Mouse (Mus musculus): Measurements from ENCODE around the gene Unc13d. TPM values are rescaled to one million over a fixed set of nuclear protein-coding genes. Genes with fewer than 3 reads are reported as not detected.
A peak's percentile ranks its signal among the peaks of the same experiment; 100 is the strongest.

The Unc13d gene
- polyA plus RNA-seq, 1 experiment from 2014 or later = 1.3 TPM

DNA sequence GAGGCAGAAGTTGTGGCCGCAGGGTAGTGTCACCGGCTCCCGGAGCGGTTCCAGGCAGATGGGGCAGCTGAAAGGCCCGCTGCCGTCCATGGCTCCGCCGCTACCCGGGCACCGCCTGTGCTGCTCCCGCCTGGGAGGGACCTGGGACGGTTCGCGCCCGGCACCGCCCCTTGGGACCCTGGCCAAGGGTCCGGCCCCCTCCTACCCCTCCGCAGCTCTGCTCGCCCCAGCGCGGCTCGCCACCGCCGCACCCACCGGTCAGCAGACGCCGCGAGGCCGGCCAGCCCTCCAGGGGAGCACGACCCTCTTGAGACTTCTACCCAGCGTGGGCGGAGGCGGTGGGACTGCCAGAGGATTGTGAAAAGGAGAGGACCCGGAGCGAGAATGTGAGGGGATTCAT is 32.4 kb upstream of the Unc13d start:
- 4% methylated on average over 22 of the region's 35 CpGs for WGBS
- H3K4me1 ChIP-seq (replicated peaks; ENCODE audit: control insufficient read depth, insufficient read depth, low read length) = peaks cover 8% of the 10 kb centered on the region
- peaks cover 54% of the 10 kb centered on the region for H3K27me3 ChIP-seq (ENCODE audit: control insufficient read depth, insufficient read depth, low read length)
- peak overlapping the region; percentile 25 for H3K4me2 ChIP-seq (replicated peaks; ENCODE audit: low read depth, low read length)
- no peak overlapping the region for H3K9ac ChIP-seq (ENCODE audit: low read depth, low read length)
- H3K4me3 ChIP-seq (ENCODE audit: low read depth, low read length) = peak overlapping the region; percentile 21
- DNase-seq (ENCODE audit: low spot score) = peak; percentile 34
- no peaks in the 10 kb centered on the region for H3K36me3 ChIP-seq (ENCODE audit: control insufficient read depth, insufficient read depth, low read length)
- ATAC-seq (ENCODE audit: low FRiP score) = no peak
- H3K27ac ChIP-seq (ENCODE audit: low read depth, low read length) = no peak overlapping the region
- no peaks in the 10 kb centered on the region for H3K9me3 ChIP-seq (ENCODE audit: control insufficient read depth, low read length)

DNA sequence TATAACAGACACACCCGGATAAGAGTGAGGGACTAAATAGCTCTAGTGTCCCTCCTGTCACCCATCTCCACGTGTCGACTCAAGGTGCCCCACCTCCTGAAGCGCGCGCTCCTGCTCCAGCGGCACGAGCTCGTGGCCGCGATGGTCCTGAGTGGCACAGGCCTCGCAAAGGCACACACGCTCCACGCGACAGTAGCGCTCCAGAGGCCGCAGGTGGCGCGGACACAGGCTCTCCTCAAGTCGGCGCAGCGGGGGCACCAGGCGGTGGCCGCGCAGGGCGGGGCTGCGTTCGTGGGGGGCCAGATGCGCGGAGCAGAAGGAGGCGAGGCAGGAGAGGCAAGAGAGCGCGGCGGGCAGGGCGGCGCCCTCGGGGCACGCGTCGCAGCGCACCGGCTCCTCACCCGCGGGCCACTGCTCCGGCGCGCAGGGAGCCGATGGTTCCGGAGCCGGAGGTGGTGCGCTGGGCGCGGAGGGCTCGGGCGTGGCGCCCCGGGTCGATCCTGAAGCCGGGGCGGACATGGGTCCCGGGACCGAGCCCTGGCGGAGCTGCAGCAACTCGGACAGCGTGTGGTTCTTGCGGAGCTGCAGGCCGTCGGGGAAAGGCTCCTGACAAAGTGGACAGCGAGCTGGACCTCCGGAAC is 31.8 kb upstream of the Unc13d start:
- ATAC-seq (ENCODE audit: low FRiP score) = no peak
- peak overlapping the region; percentile 21 for H3K4me3 ChIP-seq (ENCODE audit: low read depth, low read length)
- DNase-seq (ENCODE audit: low spot score) = peak; percentile 55
- no peaks in the 10 kb centered on the region for H3K9me3 ChIP-seq (ENCODE audit: control insufficient read depth, low read length)
- 3% methylated on average over 66 of the region's 70 CpGs for WGBS
- no peak overlapping the region for H3K9ac ChIP-seq (ENCODE audit: low read depth, low read length)
- peaks cover 54% of the 10 kb centered on the region for H3K27me3 ChIP-seq (ENCODE audit: control insufficient read depth, insufficient read depth, low read length)
- H3K27ac ChIP-seq (ENCODE audit: low read depth, low read length) = no peak overlapping the region
- peak overlapping the region; percentile 25 for H3K4me2 ChIP-seq (replicated peaks; ENCODE audit: low read depth, low read length)
- no peaks in the 10 kb centered on the region for H3K36me3 ChIP-seq (ENCODE audit: control insufficient read depth, insufficient read depth, low read length)
- peaks cover 8% of the 10 kb centered on the region for H3K4me1 ChIP-seq (replicated peaks; ENCODE audit: control insufficient read depth, insufficient read depth, low read length)

DNA sequence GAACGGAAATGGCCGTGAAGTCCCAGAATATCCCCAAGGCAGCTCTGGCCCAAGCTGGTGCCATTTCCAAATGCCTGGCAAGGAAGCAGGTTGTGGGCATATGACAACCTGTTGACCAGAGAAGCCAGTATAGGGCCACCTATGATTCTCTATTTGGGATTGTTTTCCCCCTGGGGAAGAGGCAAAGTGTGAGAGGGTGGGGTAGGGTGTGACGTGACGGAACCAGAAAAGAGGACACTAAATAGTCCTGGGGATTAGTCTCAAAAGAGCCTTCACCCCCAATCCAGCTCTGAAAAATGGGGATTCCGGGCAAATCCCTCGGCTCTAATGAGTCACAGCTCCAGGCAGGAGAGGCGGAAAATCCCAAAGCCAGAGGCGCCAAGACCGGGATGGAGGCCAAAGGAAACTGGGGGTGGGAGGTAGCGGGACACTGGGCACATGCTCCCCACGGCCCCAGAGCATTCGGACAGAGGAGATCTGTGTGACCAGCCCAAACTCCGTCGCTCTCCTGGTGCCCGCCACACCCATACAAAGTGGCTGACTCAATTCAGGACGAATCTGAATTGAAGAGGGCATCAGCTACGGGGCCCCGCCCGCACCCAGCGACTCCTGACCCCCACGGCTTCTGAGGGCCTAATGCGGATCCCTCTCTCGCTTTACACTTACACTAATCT is 30.8 kb upstream of the Unc13d start:
- no peaks in the 10 kb centered on the region for H3K9me3 ChIP-seq (ENCODE audit: control insufficient read depth, low read length)
- peaks cover 54% of the 10 kb centered on the region for H3K27me3 ChIP-seq (ENCODE audit: control insufficient read depth, insufficient read depth, low read length)
- 6% methylated on average over 23 of the region's 23 CpGs for WGBS
- no peak overlapping the region for H3K9ac ChIP-seq (ENCODE audit: low read depth, low read length)
- no peak for ATAC-seq (ENCODE audit: low FRiP score)
- H3K27ac ChIP-seq (ENCODE audit: low read depth, low read length) = no peak overlapping the region
- DNase-seq (ENCODE audit: low spot score) = peak; percentile 38
- H3K36me3 ChIP-seq (ENCODE audit: control insufficient read depth, insufficient read depth, low read length) = no peaks in the 10 kb centered on the region
- H3K4me1 ChIP-seq (replicated peaks; ENCODE audit: control insufficient read depth, insufficient read depth, low read length) = peaks cover 10% of the 10 kb centered on the region
- no peak overlapping the region for H3K4me2 ChIP-seq (replicated peaks; ENCODE audit: low read depth, low read length)
- H3K4me3 ChIP-seq (ENCODE audit: low read depth, low read length) = no peak overlapping the region

DNA sequence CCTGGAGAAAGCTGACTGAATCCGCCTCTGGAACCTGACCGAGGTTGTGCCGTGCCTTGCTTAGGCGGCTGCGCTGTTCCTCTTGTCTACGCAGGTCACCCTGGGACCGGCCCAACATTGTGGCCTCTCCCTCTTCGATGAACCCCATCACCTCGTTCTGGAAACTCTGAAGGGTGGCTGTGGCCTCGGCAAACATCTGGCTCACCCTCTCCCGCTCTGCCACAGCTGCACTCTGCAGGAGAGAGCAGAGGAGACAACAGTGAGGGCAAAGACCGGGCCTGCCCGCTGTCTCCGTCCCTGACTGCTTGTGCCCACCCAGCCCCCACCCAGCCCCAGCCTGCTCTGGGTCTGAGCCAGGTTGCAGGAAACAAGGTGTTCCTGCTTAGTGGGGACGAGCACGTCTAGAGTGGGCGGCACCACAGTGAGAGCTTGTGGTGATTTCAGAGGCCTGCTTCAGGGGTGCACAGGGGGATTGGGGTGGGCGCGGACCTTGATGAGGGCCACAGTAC is 30.1 kb upstream of the Unc13d start:
- Histone ChIP-seq H3K9ac (ENCODE audit: low read depth, low read length) (no peak overlapping the region), H3K4me3 (ENCODE audit: low read depth, low read length) (no peak overlapping the region), H3K27ac (ENCODE audit: low read depth, low read length) (no peak overlapping the region), H3K27me3 (ENCODE audit: control insufficient read depth, insufficient read depth, low read length) (peaks cover 54% of the 10 kb centered on the region), H3K36me3 (ENCODE audit: control insufficient read depth, insufficient read depth, low read length) (no peaks in the 10 kb centered on the region), H3K4me2 (replicated peaks; ENCODE audit: low read depth, low read length) (no peak overlapping the region), H3K4me1 (replicated peaks; ENCODE audit: control insufficient read depth, insufficient read depth, low read length) (peaks cover 13% of the 10 kb centered on the region), H3K9me3 (ENCODE audit: control insufficient read depth, low read length) (no peaks in the 10 kb centered on the region)
- ATAC-seq (ENCODE audit: low FRiP score) = no peak
- DNase-seq (ENCODE audit: low spot score) = peak; percentile 41
- 7% methylated on average over 19 of the region's 19 CpGs for WGBS

DNA sequence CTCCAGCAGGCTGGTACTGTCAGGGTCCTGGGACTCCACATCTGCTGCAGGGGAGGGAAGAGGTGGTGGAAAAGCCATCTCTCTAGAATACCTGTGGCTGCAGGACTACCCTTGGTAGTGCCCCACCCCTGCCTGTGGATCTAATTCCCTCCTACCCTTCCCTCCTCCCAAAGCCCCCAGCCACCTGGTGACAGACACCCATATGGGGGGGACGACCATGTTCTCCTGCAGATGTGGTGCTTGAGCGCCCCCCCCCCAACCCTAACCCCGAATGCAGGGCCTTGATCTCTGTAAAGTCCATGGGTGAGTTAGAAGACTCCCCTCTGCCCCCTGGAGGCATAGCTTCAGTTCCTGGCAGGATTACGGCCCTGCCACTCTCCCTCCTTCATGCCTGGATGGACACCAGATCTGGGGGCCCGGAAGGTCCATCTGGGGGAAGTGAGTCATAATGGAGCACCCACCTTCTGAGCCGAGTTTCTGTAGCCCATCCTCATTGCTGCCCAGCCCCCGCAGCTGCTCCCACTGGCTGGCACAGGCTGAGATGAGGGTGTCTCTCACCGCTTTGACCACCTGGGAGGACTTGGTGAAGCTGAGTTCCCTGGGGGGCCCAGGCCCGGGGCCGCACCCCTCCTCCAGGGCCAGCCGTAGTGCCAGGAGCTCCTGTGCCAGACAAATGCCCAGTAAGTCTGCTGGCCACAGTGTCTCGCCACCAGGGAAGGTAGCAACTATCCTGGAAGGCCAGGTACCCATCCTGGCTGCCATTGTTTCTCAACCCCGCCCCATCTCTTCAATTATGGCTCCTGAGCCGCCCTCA is 29.4 kb upstream of the Unc13d start:
- Histone ChIP-seq H3K27me3 (ENCODE audit: control insufficient read depth, insufficient read depth, low read length) (peaks cover 54% of the 10 kb centered on the region), H3K27ac (ENCODE audit: low read depth, low read length) (no peak overlapping the region), H3K4me1 (replicated peaks; ENCODE audit: control insufficient read depth, insufficient read depth, low read length) (peaks cover 15% of the 10 kb centered on the region), H3K4me3 (ENCODE audit: low read depth, low read length) (no peak overlapping the region), H3K9me3 (ENCODE audit: control insufficient read depth, low read length) (no peaks in the 10 kb centered on the region), H3K9ac (ENCODE audit: low read depth, low read length) (no peak overlapping the region), H3K4me2 (replicated peaks; ENCODE audit: low read depth, low read length) (no peak overlapping the region), H3K36me3 (ENCODE audit: control insufficient read depth, insufficient read depth, low read length) (no peaks in the 10 kb centered on the region)
- 18% methylated on average over 14 of the region's 14 CpGs for WGBS
- ATAC-seq (ENCODE audit: low FRiP score) = no peak
- DNase-seq (ENCODE audit: low spot score) = no peak

DNA sequence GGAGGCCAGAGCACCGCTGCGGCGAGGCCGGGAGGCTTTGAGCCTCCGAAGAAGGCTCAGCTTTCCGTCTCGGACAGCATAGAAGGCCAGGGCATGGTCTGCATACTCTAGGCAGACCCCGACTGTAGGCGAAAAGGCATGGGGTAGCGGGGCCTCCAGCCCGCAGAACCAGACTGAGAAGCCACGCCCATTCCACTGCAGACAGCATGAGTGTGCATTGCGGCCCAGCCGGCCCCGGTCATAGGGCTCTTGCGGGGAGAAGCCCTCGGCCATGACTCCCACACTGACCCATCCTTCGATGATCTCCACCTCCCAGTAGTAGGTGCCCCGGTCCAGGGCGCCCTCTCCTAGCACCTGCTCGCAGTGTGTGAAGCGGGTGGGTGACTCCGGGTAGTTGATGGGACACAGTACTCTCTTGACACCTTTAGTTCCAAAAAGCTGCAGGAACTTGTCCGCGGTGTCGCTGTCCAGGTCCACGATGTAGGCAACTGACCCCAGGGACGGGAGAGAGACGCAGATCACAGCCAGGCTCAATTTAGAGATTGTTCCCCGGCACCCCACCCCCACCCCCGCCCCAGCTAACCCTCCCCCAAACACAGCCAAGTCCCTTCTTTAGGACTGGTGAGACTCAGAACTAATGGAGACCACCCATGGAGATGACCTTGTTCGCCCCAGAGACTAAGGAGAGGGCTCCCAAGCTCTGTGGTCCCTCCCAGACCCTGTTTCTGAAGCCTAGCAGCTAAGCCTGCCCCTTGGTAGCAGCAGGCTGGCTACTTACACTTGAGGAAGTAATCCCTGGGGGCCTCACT is 28.6 kb upstream of the Unc13d start:
- H3K9me3 ChIP-seq (ENCODE audit: control insufficient read depth, low read length) = no peaks in the 10 kb centered on the region
- H3K27ac ChIP-seq (ENCODE audit: low read depth, low read length) = no peak overlapping the region
- peaks cover 49% of the 10 kb centered on the region for H3K27me3 ChIP-seq (ENCODE audit: control insufficient read depth, insufficient read depth, low read length)
- H3K4me3 ChIP-seq (ENCODE audit: low read depth, low read length) = no peak overlapping the region
- no peaks in the 10 kb centered on the region for H3K36me3 ChIP-seq (ENCODE audit: control insufficient read depth, insufficient read depth, low read length)
- H3K4me2 ChIP-seq (replicated peaks; ENCODE audit: low read depth, low read length) = peak overlapping the region; percentile 29
- 25% methylated on average over 32 of the region's 32 CpGs for WGBS
- H3K9ac ChIP-seq (ENCODE audit: low read depth, low read length) = 0 out of 2 replicates have a peak overlapping the region, but pooled peaks have one; percentile 19
- ATAC-seq (ENCODE audit: low FRiP score) (peak; percentile 36; the same call in 1 of the 2 replicates), DNase-seq (ENCODE audit: low spot score) (peak; percentile 52)
- H3K4me1 ChIP-seq (replicated peaks; ENCODE audit: control insufficient read depth, insufficient read depth, low read length) = peaks cover 18% of the 10 kb centered on the region

DNA sequence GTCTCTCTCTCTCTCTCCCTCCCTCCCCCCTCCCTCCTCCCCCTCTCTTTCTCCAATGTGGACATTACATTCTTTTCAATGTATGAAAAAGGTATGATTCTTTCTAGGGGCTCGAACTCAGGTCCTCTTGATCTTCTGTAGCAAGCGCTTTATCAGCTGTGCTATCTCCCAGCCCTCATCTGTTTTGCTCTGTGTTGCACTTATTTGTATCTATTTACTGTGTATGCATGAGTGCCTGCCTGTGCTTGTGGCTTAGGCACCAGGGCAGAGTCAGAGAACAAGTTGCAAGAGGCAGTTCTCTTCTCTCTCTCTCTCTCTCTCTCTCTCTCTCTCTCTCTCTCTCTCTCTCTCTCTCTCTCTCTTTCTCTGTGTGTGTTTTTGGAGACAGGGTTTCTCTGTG is 27.3 kb upstream of the Unc13d start:
- no peak overlapping the region for H3K4me2 ChIP-seq (replicated peaks; ENCODE audit: low read depth, low read length)
- H3K9me3 ChIP-seq (ENCODE audit: control insufficient read depth, low read length) = no peaks in the 10 kb centered on the region
- no peak overlapping the region for H3K27ac ChIP-seq (ENCODE audit: low read depth, low read length)
- DNase-seq (ENCODE audit: low spot score) = no peak
- H3K4me1 ChIP-seq (replicated peaks; ENCODE audit: control insufficient read depth, insufficient read depth, low read length) = peaks cover 18% of the 10 kb centered on the region
- H3K4me3 ChIP-seq (ENCODE audit: low read depth, low read length) = no peak overlapping the region
- no peak for ATAC-seq (ENCODE audit: low FRiP score)
- 88% methylated on average over 2 of the region's 2 CpGs for WGBS
- H3K36me3 ChIP-seq (ENCODE audit: control insufficient read depth, insufficient read depth, low read length) = no peaks in the 10 kb centered on the region
- peaks cover 40% of the 10 kb centered on the region for H3K27me3 ChIP-seq (ENCODE audit: control insufficient read depth, insufficient read depth, low read length)
- no peak overlapping the region for H3K9ac ChIP-seq (ENCODE audit: low read depth, low read length)

Measured in hindbrain, embryonic 11.5 days (tissue).